Mouse (Mus musculus) erythroblast, embryonic 14.5 days (primary cell): ENCODE measurements around the gene Chst11.

Experiments
- GATA1 ChIP-seq: IDR thresholded peaks from 2 replicates; pipeline ENCODE4 v1.6.1; 2012; ENCODE audit warnings: low read length, inconsistent platforms, mixed read lengths
- TAL1 ChIP-seq: IDR thresholded peaks from 3 replicates; pipeline ENCODE4 v1.6.1; 2012; ENCODE audit warnings: low read length, inconsistent platforms, mixed read lengths

GRCm38 (mm10) chr10:83107921-83108738 is 122.8 kb downstream of the Chst11 start:
- TF ChIP-seq TAL1 (no peak), GATA1 (no peak)
